Mouse (Mus musculus): ENCODE measurements around the gene Wnt5b.

Wnt5b gene

DNA sequence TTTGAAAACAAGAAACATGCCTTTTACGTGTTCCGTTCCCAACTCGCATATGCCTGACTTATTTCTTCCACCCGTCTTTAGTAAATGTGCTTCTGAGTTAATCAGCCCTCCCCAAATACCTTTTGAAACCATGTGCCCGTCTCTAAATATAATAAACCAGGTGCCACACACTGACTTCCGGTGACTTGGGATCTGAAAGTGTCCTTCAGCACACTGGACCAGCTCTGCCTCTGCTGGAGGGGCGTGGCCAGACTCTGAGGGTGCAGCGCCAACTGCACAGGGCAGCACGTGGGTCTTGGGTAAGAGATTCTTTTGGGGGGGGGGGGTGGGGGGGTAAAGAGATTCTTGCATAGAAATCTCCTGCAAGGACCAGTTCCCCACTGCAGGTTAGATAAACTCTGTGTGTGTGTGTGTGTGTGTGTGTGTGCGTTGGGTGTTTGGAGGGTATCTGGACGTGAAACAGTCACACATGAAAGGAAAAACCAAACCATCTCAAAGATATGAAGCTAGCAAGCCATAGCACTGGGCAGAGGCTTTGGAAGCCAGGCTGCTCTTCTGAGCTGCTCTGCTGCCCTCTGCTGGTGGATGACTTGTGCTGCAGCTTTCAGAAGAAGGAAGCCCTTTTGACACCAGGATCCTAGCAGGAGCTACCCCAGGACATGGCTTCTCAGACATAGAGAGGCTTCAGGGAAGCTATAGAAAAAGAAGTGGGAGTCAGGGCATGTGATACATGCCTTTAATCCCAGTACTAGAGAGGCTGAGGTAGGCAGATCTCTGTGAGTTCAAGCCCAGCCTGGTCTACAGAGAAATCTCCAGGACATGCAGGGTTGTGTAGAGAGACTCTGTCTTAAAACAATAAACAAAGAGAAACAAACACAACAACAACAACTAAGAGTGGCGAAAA is 100.2 kb downstream of the Wnt5b start:
- in situ Hi-C loops (cut with MboI; ENCODE audit: low pct_unique_long_range_greater_than_20kb in 1 of 2, low sequenced_read_pairs in 2 of 2, unreplicated experiment in 1 of 2) = loop anchor here (10.0 to 25.0 kb wide), 3 partner anchors 209 to 832 kb away; partner anchors contain the start of gene Cacna2d4 (in 1 of the 2)

DNA sequence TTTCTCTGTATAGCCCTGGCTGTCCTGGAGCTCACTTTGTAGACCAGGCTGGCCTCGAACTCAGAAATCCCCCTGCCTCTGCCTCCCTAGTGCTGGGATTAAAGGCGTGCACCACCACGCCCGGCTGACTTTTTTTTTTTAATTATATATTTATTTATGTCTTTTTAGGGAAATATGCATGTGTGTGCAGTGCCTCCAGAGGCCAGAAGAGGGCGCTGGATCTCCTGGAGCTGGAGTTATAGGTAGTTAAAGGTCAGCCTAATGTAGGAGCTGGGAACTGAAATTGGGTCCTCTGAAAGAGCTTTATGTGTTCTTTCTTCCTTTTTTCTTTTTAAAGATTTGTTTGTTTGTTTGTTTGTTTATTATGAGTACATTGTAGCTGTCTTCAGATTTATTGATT is 101.4 kb downstream of the Wnt5b start:
- in situ Hi-C loops (cut with MboI; ENCODE audit: low pct_unique_long_range_greater_than_20kb in 1 of 2, low sequenced_read_pairs in 2 of 2, unreplicated experiment in 1 of 2) = loop anchor here (10.0 to 25.0 kb wide), 3 partner anchors 208 to 830 kb away; partner anchors contain the start of gene Cacna2d4 (in 1 of the 2)

- in situ Hi-C loops (cut with MboI; ENCODE audit: low pct_unique_long_range_greater_than_20kb in 1 of 2, low sequenced_read_pairs in 2 of 2, unreplicated experiment in 1 of 2) = loop anchor here in 1 of 2 experiments (25.0 kb wide), 1 partner anchor 826 kb away; no protein-coding TSS in a partner anchor
These were observed 106.0 kb downstream of the Wnt5b start for GRCm38 (mm10) chr6:119437894-119438761.

DNA sequence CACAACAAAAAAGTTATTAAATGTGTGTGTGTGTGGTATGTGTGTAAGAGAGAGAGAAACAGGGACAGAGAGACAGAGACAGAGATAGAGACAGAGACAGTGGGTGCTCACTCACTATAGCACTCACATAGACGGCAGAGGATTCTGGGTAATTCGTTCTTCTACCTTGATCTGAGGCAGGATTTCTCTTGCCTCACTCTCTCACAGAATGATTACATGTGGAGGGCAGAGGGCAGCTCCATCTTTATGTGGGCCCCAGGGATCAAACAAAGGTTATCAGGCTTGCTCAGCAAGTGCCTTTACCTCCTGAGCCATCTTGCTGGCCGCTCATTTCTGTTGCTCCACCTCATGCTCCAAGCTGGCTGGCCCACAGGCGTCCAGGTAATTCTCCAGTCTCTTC is 109.8 kb downstream of the Wnt5b start:
- in situ Hi-C loops (cut with MboI; ENCODE audit: low pct_unique_long_range_greater_than_20kb in 1 of 2, low sequenced_read_pairs in 2 of 2, unreplicated experiment in 1 of 2) = loop anchor here in 1 of 2 experiments (25.0 kb wide), 1 partner anchor 822 kb away; no protein-coding TSS in a partner anchor

- in situ Hi-C loops (cut with MboI; ENCODE audit: low pct_unique_long_range_greater_than_20kb in 1 of 2, low sequenced_read_pairs in 2 of 2, unreplicated experiment in 1 of 2) = loop anchor here in 1 of 2 experiments (25.0 kb wide), 1 partner anchor 820 kb away; no protein-coding TSS in a partner anchor
These were observed 112.3 kb downstream of the Wnt5b start for GRCm38 (mm10) chr6:119431751-119432324.

DNA sequence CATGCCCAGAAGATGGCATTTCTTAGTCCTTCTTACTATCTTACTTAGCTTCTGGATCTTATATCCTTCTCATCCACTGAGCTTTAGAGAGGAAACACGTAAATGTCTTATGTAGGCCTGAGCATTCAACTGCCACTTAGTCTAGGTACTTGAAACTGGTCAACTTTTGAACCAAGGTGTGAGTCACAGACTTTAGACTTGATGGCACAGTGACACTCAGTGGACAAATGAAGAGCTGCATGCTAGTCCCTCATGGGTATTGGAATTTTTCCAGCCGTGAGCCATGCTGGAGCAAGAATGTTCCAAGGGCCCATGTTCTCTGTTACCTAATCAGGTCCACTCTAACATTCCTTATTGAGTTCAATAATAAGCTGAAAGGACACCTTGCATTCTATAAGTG is 113.6 kb downstream of the Wnt5b start:
- in situ Hi-C loops (cut with MboI; ENCODE audit: low pct_unique_long_range_greater_than_20kb in 1 of 2, low sequenced_read_pairs in 2 of 2, unreplicated experiment in 1 of 2) = loop anchor here in 1 of 2 experiments (25.0 kb wide), 1 partner anchor 818 kb away; no protein-coding TSS in a partner anchor

- in situ Hi-C loops (cut with MboI; ENCODE audit: low pct_unique_long_range_greater_than_20kb in 1 of 2, low sequenced_read_pairs in 2 of 2, unreplicated experiment in 1 of 2) = loop anchor here in 1 of 2 experiments (25.0 kb wide), 1 partner anchor 817 kb away; no protein-coding TSS in a partner anchor
These were observed 114.8 kb downstream of the Wnt5b start for GRCm38 (mm10) chr6:119429311-119429710.

DNA sequence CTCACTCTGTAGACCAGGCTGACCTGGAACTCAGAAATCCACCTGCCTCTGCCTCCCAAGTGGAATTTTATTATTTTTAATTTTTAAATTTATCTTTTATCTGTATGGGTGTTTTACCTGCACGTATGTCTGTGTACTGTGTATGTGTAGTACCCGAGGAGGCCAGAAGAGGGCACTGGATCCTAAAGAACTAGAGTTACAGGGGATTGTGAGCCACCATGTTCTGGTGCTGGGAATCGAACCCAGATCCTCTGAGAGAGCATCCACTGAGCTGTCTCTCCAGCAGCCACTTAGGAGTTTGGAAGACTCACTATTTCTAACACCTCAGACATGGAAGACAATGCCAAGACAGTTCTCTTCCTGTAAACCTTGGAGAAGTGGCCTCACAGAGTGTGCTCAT is 115.5 kb downstream of the Wnt5b start:
- in situ Hi-C loops (cut with MboI; ENCODE audit: low pct_unique_long_range_greater_than_20kb in 1 of 2, low sequenced_read_pairs in 2 of 2, unreplicated experiment in 1 of 2) = loop anchor here in 1 of 2 experiments (25.0 kb wide), 1 partner anchor 816 kb away; no protein-coding TSS in a partner anchor

- in situ Hi-C loops (cut with MboI; ENCODE audit: low pct_unique_long_range_greater_than_20kb in 1 of 2, low sequenced_read_pairs in 2 of 2, unreplicated experiment in 1 of 2) = no loop called here
These were observed 123.1 kb downstream of the Wnt5b start for GRCm38 (mm10) chr6:119421001-119421400.

GRCm38 (mm10) chr6:119420357-119420756 is 123.8 kb downstream of the Wnt5b start:
- in situ Hi-C loops (cut with MboI; ENCODE audit: low pct_unique_long_range_greater_than_20kb in 1 of 2, low sequenced_read_pairs in 2 of 2, unreplicated experiment in 1 of 2) = no loop called here

GRCm38 (mm10) chr6:119419412-119419811 is 124.7 kb downstream of the Wnt5b start:
- in situ Hi-C loops (cut with MboI; ENCODE audit: low pct_unique_long_range_greater_than_20kb in 1 of 2, low sequenced_read_pairs in 2 of 2, unreplicated experiment in 1 of 2) = no loop called here

DNA sequence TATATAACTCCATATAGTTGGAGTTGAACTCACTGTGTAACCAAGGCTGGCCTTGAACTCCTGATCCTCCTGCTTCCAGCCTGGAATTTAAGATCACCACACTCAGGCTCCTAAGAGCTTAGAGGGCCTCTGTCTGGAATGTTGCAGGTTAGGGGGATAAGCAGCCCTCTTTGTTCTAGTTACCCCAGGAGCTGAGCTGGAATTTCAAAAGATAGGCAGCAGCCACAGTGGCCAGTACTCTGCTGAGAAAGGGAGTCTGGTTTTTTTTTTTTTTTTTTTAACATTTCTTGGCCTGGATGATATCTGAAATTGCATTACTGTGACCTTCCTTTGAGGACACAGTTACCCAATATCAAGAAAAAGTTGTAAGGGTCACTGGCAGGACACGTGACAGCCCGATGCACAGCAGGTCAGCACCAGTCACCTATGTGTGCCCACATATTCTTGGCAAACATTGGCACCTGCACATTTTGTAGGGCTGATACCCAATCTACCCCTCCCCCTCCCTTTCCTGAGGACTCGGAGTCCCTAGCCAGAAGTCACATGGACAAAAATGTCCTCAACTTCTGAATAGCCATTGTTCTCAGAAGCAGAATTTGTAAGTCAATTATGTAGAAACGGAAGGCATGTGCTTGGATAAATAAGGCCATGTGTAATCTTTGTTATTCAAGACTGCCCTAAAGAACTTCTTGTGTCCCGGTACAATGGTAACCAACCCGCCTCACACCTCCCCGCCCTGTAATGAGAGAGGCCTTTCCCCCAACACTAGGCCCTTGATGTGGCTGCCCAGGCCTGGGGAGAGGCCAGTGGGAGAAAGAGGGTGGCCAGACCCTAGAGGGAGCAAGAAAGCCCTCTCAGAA is 125.5 kb downstream of the Wnt5b start:
- in situ Hi-C loops (cut with MboI; ENCODE audit: low pct_unique_long_range_greater_than_20kb in 1 of 2, low sequenced_read_pairs in 2 of 2, unreplicated experiment in 1 of 2) = no loop called here

- in situ Hi-C loops (cut with MboI; ENCODE audit: low pct_unique_long_range_greater_than_20kb in 1 of 2, low sequenced_read_pairs in 2 of 2, unreplicated experiment in 1 of 2) = no loop called here
These were observed 126.3 kb downstream of the Wnt5b start for GRCm38 (mm10) chr6:119417821-119418220.

DNA sequence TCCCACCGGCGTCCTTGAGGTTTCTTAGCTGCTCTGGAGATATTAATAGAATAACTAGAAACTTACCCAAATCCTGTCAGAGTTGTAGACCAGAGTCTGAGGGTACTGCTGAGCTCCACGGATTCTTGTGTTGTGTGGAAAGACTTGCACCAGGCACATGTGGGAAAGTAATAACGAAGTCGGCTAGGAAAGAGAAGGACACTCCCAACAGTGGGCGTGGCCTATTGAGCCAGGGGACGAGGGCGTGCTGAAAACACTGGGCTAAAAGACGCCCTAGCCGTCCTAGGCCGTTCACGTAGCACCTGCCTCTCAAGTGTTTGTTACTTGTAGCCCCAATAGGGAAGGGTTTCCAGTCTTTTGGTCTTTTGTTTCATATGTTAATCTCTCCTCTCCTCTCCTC is 126.8 kb downstream of the Wnt5b start, which contains the start of gene Adipor2:
Gene Adipor2, minus strand, starts transcription at position 351 of the 400 bp plus-strand sequence.
- in situ Hi-C loops (cut with MboI; ENCODE audit: low pct_unique_long_range_greater_than_20kb in 1 of 2, low sequenced_read_pairs in 2 of 2, unreplicated experiment in 1 of 2) = no loop called here

- in situ Hi-C loops (cut with MboI; ENCODE audit: low pct_unique_long_range_greater_than_20kb in 1 of 2, low sequenced_read_pairs in 2 of 2, unreplicated experiment in 1 of 2) = no loop called here
These were observed 127.5 kb downstream of the Wnt5b start for GRCm38 (mm10) chr6:119416643-119417042.

DNA sequence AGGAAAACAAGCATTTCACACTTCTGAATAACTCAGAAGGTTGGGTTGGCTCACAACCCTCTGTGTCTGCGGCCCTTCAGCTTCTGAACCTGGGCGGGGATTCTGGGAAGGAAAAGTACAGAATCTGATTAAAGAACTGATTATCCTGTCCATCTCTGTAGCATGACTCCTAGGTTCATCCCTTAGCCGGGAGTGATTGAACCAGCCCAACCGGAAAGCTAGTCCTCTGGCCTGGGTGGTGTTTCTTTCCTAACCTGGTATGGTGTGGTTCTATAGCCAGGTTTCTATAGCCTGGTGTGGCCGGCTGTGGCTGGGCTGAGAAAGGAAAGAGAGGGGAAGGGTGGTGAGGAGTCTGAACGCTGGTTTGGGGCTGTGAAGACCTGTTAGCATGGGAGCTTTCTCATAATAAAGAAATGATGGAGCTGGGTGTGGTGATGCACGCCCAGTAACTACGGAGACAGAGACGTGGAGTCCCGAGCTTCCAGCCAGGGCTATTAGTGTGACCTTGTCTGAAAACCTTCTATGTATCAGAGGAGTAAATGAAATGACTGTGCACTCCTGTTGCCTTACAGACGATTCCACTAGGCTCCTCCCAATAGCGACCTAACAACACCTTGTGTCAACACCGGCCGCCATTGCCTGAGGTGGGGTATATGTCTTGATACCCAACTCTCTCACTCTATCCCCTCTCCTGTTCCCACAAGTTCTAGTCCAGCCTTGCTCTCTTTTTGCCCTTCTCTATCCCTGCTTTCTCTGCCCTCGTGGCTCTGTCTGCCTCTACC is 129.7 kb downstream of the Wnt5b start:
- in situ Hi-C loops (cut with MboI; ENCODE audit: low pct_unique_long_range_greater_than_20kb in 1 of 2, low sequenced_read_pairs in 2 of 2, unreplicated experiment in 1 of 2) = no loop called here

GRCm38 (mm10) chr6:119412588-119412987 is 131.6 kb downstream of the Wnt5b start:
- in situ Hi-C loops (cut with MboI; ENCODE audit: low pct_unique_long_range_greater_than_20kb in 1 of 2, low sequenced_read_pairs in 2 of 2, unreplicated experiment in 1 of 2) = no loop called here
